Mouse (Mus musculus): Measurements from ENCODE around the gene Osbpl10. TPM values are rescaled to one million over a fixed set of nuclear protein-coding genes. Genes with fewer than 3 reads are reported as not detected.

Osbpl10 gene
- polyA plus RNA-seq, 1 experiment from 2014 or later: 1.6 TPM

- H3K9me3 ChIP-seq (ENCODE audit: control insufficient read depth, low read depth, low read length): no peaks in the 10 kb centered on the region
- no peak overlapping the region for H3K4me2 ChIP-seq (replicated peaks; ENCODE audit: low read depth, low read length)
- H3K27me3 ChIP-seq (ENCODE audit: control insufficient read depth, insufficient read depth, low read length): no peaks in the 10 kb centered on the region
- no peaks in the 10 kb centered on the region for H3K4me1 ChIP-seq (ENCODE audit: control insufficient read depth, insufficient read depth, low read length)
- ATAC-seq (ENCODE audit: insufficient number of reproducible peaks, insufficient read depth, low FRiP score, low read depth): no peak
- WGBS: 94% methylated on average over 5 of the region's 5 CpGs
- H3K9ac ChIP-seq (replicated peaks; ENCODE audit: low read depth, low read length): no peak overlapping the region
- H3K36me3 ChIP-seq (ENCODE audit: control insufficient read depth, insufficient read depth, low read length): peaks cover 43% of the 10 kb centered on the region
- H3K27ac ChIP-seq (ENCODE audit: low read length): no peak overlapping the region
- H3K4me3 ChIP-seq (ENCODE audit: low read depth, low read length): no peak overlapping the region
Measured at GRCm38 (mm10) chr9:115239861-115240260, 261.5 kb downstream of the Osbpl10 start.

- WGBS: 86% methylated on average over 6 of the region's 6 CpGs
- Histone ChIP-seq H3K4me3 (ENCODE audit: low read depth, low read length) (no peak overlapping the region), H3K27me3 (ENCODE audit: control insufficient read depth, insufficient read depth, low read length) (no peaks in the 10 kb centered on the region), H3K9ac (replicated peaks; ENCODE audit: low read depth, low read length) (no peak overlapping the region), H3K36me3 (ENCODE audit: control insufficient read depth, insufficient read depth, low read length) (peaks cover 69% of the 10 kb centered on the region), H3K4me2 (replicated peaks; ENCODE audit: low read depth, low read length) (no peak overlapping the region), H3K9me3 (ENCODE audit: control insufficient read depth, low read depth, low read length) (no peaks in the 10 kb centered on the region), H3K4me1 (ENCODE audit: control insufficient read depth, insufficient read depth, low read length) (no peaks in the 10 kb centered on the region), H3K27ac (ENCODE audit: low read length) (no peak overlapping the region)
- no peak for ATAC-seq (ENCODE audit: insufficient number of reproducible peaks, insufficient read depth, low FRiP score, low read depth)
Measured at GRCm38 (mm10) chr9:115243630-115244029, 265.3 kb downstream of the Osbpl10 start.

- Histone ChIP-seq H3K4me2 (replicated peaks; ENCODE audit: low read depth, low read length) (no peak overlapping the region), H3K27ac (ENCODE audit: low read length) (no peak overlapping the region), H3K4me1 (ENCODE audit: control insufficient read depth, insufficient read depth, low read length) (no peaks in the 10 kb centered on the region), H3K36me3 (ENCODE audit: control insufficient read depth, insufficient read depth, low read length) (peaks cover 72% of the 10 kb centered on the region), H3K9me3 (ENCODE audit: control insufficient read depth, low read depth, low read length) (no peaks in the 10 kb centered on the region), H3K4me3 (ENCODE audit: low read depth, low read length) (no peak overlapping the region), H3K27me3 (ENCODE audit: control insufficient read depth, insufficient read depth, low read length) (no peaks in the 10 kb centered on the region), H3K9ac (replicated peaks; ENCODE audit: low read depth, low read length) (no peak overlapping the region)
- ATAC-seq (ENCODE audit: insufficient number of reproducible peaks, insufficient read depth, low FRiP score, low read depth): no peak
- 91% methylated on average over 6 of the region's 6 CpGs for WGBS
Measured at GRCm38 (mm10) chr9:115245092-115245491, 266.7 kb downstream of the Osbpl10 start.

GRCm38 (mm10) chr9:115249145-115249544, 270.8 kb downstream of the Osbpl10 start:
- Histone ChIP-seq H3K4me2 (replicated peaks; ENCODE audit: low read depth, low read length) (no peak overlapping the region), H3K4me3 (ENCODE audit: low read depth, low read length) (no peak overlapping the region), H3K27ac (ENCODE audit: low read length) (no peak overlapping the region), H3K36me3 (ENCODE audit: control insufficient read depth, insufficient read depth, low read length) (peaks cover 66% of the 10 kb centered on the region), H3K9me3 (ENCODE audit: control insufficient read depth, low read depth, low read length) (no peaks in the 10 kb centered on the region), H3K4me1 (ENCODE audit: control insufficient read depth, insufficient read depth, low read length) (no peaks in the 10 kb centered on the region), H3K27me3 (ENCODE audit: control insufficient read depth, insufficient read depth, low read length) (no peaks in the 10 kb centered on the region), H3K9ac (replicated peaks; ENCODE audit: low read depth, low read length) (no peak overlapping the region)
- WGBS: 75% methylated on average over 5 of the region's 5 CpGs
- ATAC-seq (ENCODE audit: insufficient number of reproducible peaks, insufficient read depth, low FRiP score, low read depth): no peak

- no peaks in the 10 kb centered on the region for H3K27me3 ChIP-seq (ENCODE audit: control insufficient read depth, insufficient read depth, low read length)
- ATAC-seq (ENCODE audit: insufficient number of reproducible peaks, insufficient read depth, low FRiP score, low read depth): no peak
- no peaks in the 10 kb centered on the region for H3K4me1 ChIP-seq (ENCODE audit: control insufficient read depth, insufficient read depth, low read length)
- peaks cover 33% of the 10 kb centered on the region for H3K36me3 ChIP-seq (ENCODE audit: control insufficient read depth, insufficient read depth, low read length)
- H3K4me3 ChIP-seq (ENCODE audit: low read depth, low read length): no peak overlapping the region
- no peak overlapping the region for H3K4me2 ChIP-seq (replicated peaks; ENCODE audit: low read depth, low read length)
- H3K9ac ChIP-seq (replicated peaks; ENCODE audit: low read depth, low read length): no peak overlapping the region
- no peaks in the 10 kb centered on the region for H3K9me3 ChIP-seq (ENCODE audit: control insufficient read depth, low read depth, low read length)
- WGBS: 56% methylated on average over 6 of the region's 6 CpGs
- no peak overlapping the region for H3K27ac ChIP-seq (ENCODE audit: low read length)
Measured at GRCm38 (mm10) chr9:115257733-115258286, 279.4 kb downstream of the Osbpl10 start.

- ATAC-seq (ENCODE audit: insufficient number of reproducible peaks, insufficient read depth, low FRiP score, low read depth): no peak
- Histone ChIP-seq H3K9ac (replicated peaks; ENCODE audit: low read depth, low read length) (no peak overlapping the region), H3K27ac (ENCODE audit: low read length) (no peak overlapping the region), H3K36me3 (ENCODE audit: control insufficient read depth, insufficient read depth, low read length) (peaks cover 23% of the 10 kb centered on the region), H3K4me1 (ENCODE audit: control insufficient read depth, insufficient read depth, low read length) (no peaks in the 10 kb centered on the region), H3K4me3 (ENCODE audit: low read depth, low read length) (no peak overlapping the region), H3K9me3 (ENCODE audit: control insufficient read depth, low read depth, low read length) (no peaks in the 10 kb centered on the region), H3K4me2 (replicated peaks; ENCODE audit: low read depth, low read length) (no peak overlapping the region), H3K27me3 (ENCODE audit: control insufficient read depth, insufficient read depth, low read length) (no peaks in the 10 kb centered on the region)
- WGBS: 83% methylated on average over 4 of the region's 4 CpGs
Measured at GRCm38 (mm10) chr9:115259866-115260265, 281.5 kb downstream of the Osbpl10 start.

- Histone ChIP-seq H3K4me2 (replicated peaks; ENCODE audit: low read depth, low read length) (no peak overlapping the region), H3K36me3 (ENCODE audit: control insufficient read depth, insufficient read depth, low read length) (peaks cover 17% of the 10 kb centered on the region), H3K9me3 (ENCODE audit: control insufficient read depth, low read depth, low read length) (no peaks in the 10 kb centered on the region), H3K4me3 (ENCODE audit: low read depth, low read length) (no peak overlapping the region), H3K9ac (replicated peaks; ENCODE audit: low read depth, low read length) (no peak overlapping the region), H3K27me3 (ENCODE audit: control insufficient read depth, insufficient read depth, low read length) (no peaks in the 10 kb centered on the region), H3K27ac (ENCODE audit: low read length) (no peak overlapping the region), H3K4me1 (ENCODE audit: control insufficient read depth, insufficient read depth, low read length) (no peaks in the 10 kb centered on the region)
- ATAC-seq (ENCODE audit: insufficient number of reproducible peaks, insufficient read depth, low FRiP score, low read depth): no peak
- 81% methylated on average over 7 of the region's 7 CpGs for WGBS
Measured at GRCm38 (mm10) chr9:115260464-115260863, 282.1 kb downstream of the Osbpl10 start.

- no peaks in the 10 kb centered on the region for H3K4me1 ChIP-seq (ENCODE audit: control insufficient read depth, insufficient read depth, low read length)
- no peak overlapping the region for H3K4me3 ChIP-seq (ENCODE audit: low read depth, low read length)
- 81% methylated on average over 8 of the region's 8 CpGs for WGBS
- H3K9me3 ChIP-seq (ENCODE audit: control insufficient read depth, low read depth, low read length): no peaks in the 10 kb centered on the region
- H3K36me3 ChIP-seq (ENCODE audit: control insufficient read depth, insufficient read depth, low read length): peaks cover 21% of the 10 kb centered on the region
- H3K27me3 ChIP-seq (ENCODE audit: control insufficient read depth, insufficient read depth, low read length): no peaks in the 10 kb centered on the region
- no peak for ATAC-seq (ENCODE audit: insufficient number of reproducible peaks, insufficient read depth, low FRiP score, low read depth)
- H3K27ac ChIP-seq (ENCODE audit: low read length): no peak overlapping the region
- H3K9ac ChIP-seq (replicated peaks; ENCODE audit: low read depth, low read length): no peak overlapping the region
- H3K4me2 ChIP-seq (replicated peaks; ENCODE audit: low read depth, low read length): no peak overlapping the region
Measured at GRCm38 (mm10) chr9:115261456-115261855, 283.1 kb downstream of the Osbpl10 start.

GRCm38 (mm10) chr9:115261896-115262295, 283.5 kb downstream of the Osbpl10 start:
- no peaks in the 10 kb centered on the region for H3K4me1 ChIP-seq (ENCODE audit: control insufficient read depth, insufficient read depth, low read length)
- 77% methylated on average over 5 of the region's 5 CpGs for WGBS
- no peak overlapping the region for H3K27ac ChIP-seq (ENCODE audit: low read length)
- H3K4me3 ChIP-seq (ENCODE audit: low read depth, low read length): no peak overlapping the region
- no peak overlapping the region for H3K9ac ChIP-seq (replicated peaks; ENCODE audit: low read depth, low read length)
- H3K27me3 ChIP-seq (ENCODE audit: control insufficient read depth, insufficient read depth, low read length): no peaks in the 10 kb centered on the region
- no peaks in the 10 kb centered on the region for H3K9me3 ChIP-seq (ENCODE audit: control insufficient read depth, low read depth, low read length)
- no peak overlapping the region for H3K4me2 ChIP-seq (replicated peaks; ENCODE audit: low read depth, low read length)
- no peak for ATAC-seq (ENCODE audit: insufficient number of reproducible peaks, insufficient read depth, low FRiP score, low read depth)
- peaks cover 17% of the 10 kb centered on the region for H3K36me3 ChIP-seq (ENCODE audit: control insufficient read depth, insufficient read depth, low read length)

Data from stomach, embryonic 14.5 days (tissue).